Comparison of ENCODE assay signal across 27 mouse cellular contexts in the genomic region with DNA sequence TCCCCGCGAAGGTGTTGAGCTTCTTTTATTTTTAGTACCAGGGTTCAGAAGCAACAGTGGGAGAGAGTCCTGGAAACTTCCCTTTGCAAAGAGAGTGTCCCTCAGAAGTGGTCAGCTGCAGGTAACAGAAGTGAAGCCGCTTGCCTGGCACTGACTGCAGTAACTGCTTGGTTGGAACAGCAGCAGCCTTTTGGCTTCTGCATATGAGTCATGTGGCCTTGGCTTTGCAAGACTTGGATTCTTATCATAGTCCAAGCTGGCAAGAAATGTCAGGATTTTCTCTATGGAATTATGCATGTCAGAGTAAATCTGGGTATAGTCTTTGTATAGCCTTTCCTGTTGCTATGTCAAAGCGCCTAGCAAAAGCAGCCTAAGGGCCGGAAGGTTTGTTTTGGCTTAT. TPM values are rescaled to one million over a fixed set of nuclear protein-coding genes. Genes with fewer than 3 reads are reported as not detected.
DNase-seq lines count a peak whose midpoint lies in the region; ATAC-seq and TF ChIP-seq lines count a peak whose summit lies in the region.
"Had no signal": no experiment of that assay in that cellular context is flagged by ENCODE, and none has a peak within 500 bp of the region (broad histone marks: within the 10 kb centered on the region; RNA-seq: fewer than 3 reads in every experiment).

No protein-coding gene starts in this region.

- no peak overlapping the region for H3K4me2 ChIP-seq in forebrain, embryonic 12.5 days
- H3K4me2 ChIP-seq: embryonic facial prominence, embryonic 13.5 days; forebrain, embryonic 13.5 days; hindbrain, embryonic 12.5 days had no signal

- TF ChIP-seq CTCF in Patski (IDR thresholded peaks at IDR 0.05): no peak

- no peaks in the 10 kb centered on the region for H3K27me3 ChIP-seq in Patski
- peaks cover 27% of the 10 kb centered on the region for H3K27me3 ChIP-seq in forebrain, embryonic 12.5 days

- CTCF ChIA-PET in Patski (lab: Charles Lee): interaction anchor here (1.1 to 1.2 kb wide), 2 partner anchors 27 to 224 kb away, joined by 3 read pairs; no protein-coding TSS in a partner anchor

- POLR2A ChIA-PET in Patski (lab: Charles Lee): no interaction called here

- H3K4me1 ChIP-seq in forebrain, embryonic 12.5 days: peaks cover 13% of the 10 kb centered on the region

- H3K9ac ChIP-seq in forebrain, embryonic 12.5 days: no peak overlapping the region
- H3K9ac ChIP-seq: embryonic facial prominence, embryonic 13.5 days; forebrain, embryonic 13.5 days; forebrain, postnatal 0 days; hindbrain, embryonic 12.5 days had no signal

- WGBS in forebrain, embryonic 12.5 days: 85% methylated on average over 5 of the region's 5 CpGs

- no peak overlapping the region for H3K4me3 ChIP-seq in forebrain, embryonic 12.5 days (replicated peaks)
- H3K4me3 ChIP-seq: embryonic facial prominence, embryonic 13.5 days; forebrain, embryonic 13.5 days; gastrocnemius, adult 2 months; heart, embryonic 10.5 days; hindbrain, embryonic 12.5 days had no signal

- H3K36me3 ChIP-seq in forebrain, embryonic 12.5 days (replicated peaks): no peaks in the 10 kb centered on the region
- H3K36me3 ChIP-seq: embryonic facial prominence, embryonic 13.5 days; G1E; heart, embryonic 10.5 days; hindbrain, embryonic 12.5 days had no signal

- peak; percentile 64 for ATAC-seq in Patski
- ATAC-seq in forebrain, embryonic 12.5 days (ENCODE audit: low FRiP score): no peak
- ATAC-seq: activated CD4-positive, CD25-positive, alpha-beta regulatory T cell, adult 4 months; CD4-positive, CD25-positive, alpha-beta regulatory T cell, adult 4 months; forebrain, embryonic 13.5 days; forebrain, postnatal 0 days; hindbrain, embryonic 16.5 days; inflammation-experienced regulatory T-cells, adult 6 months; intestine, postnatal 0 days had no signal

- in situ Hi-C loops in Patski (cut with MboI; ENCODE audit: low pct_unique_long_range_greater_than_20kb): no loop called here

- no peak overlapping the region for H3K27ac ChIP-seq in forebrain, embryonic 12.5 days
- H3K27ac ChIP-seq: embryonic facial prominence, embryonic 13.5 days; forebrain, embryonic 13.5 days; gastrocnemius, adult 2 months; heart, embryonic 10.5 days; hindbrain, embryonic 12.5 days had no signal

- no peaks in the 10 kb centered on the region for H3K9me3 ChIP-seq in forebrain, embryonic 12.5 days
- H3K9me3 ChIP-seq: embryonic facial prominence, embryonic 13.5 days; forebrain, embryonic 13.5 days; G1E; heart, embryonic 10.5 days; hindbrain, embryonic 12.5 days had no signal

- intact Hi-C loops in heart, postnatal 14 days (cut with DNase I): no loop called here

- peak; percentile 54 for DNase-seq in heart, adult 11 months
- no peak for DNase-seq in heart, postnatal 4 days
- no peak for DNase-seq in Patski (ENCODE audit: low read depth, low spot score)
- DNase-seq in adrenal gland, adult 8-10 months: peak; percentile 43
- DNase-seq in adrenal gland, postnatal 36 days: peak; percentile 60 to 68
- no peak for DNase-seq in heart, postnatal 14 days
- DNase-seq: B cell, adult 2 months; cerebellum, adult 18-20 months; cerebellum, postnatal 36 days; forebrain, postnatal 0 days; gastrocnemius, adult 2 months; gastrocnemius, postnatal 36 days; heart, adult 18-20 months; heart, postnatal 36 days; kidney, adult 8-10 months had no signal

RNA-seq across cellular contexts. Expression of a gene that starts 4.1 kb away (rescaled TPM):
- not detected for total RNA-seq in heart, postnatal 4 days (2021)
- not detected for polyA plus RNA-seq in Patski (2021)
- total RNA-seq in adrenal gland, adult 8-10 months (2022): not detected
- not detected for total RNA-seq in adrenal gland, postnatal 36 days (2021)
- polyA plus RNA-seq in forebrain, embryonic 12.5 days (2016; fragmentation: Nextera tagmentation; extraction: Ambion mirVana): 0.08 TPM in 2 replicates
- not detected for total RNA-seq in heart, postnatal 14 days (2021)
- total RNA-seq: G1E; gastrocnemius, adult 2 months; gastrocnemius, postnatal 36 days; heart, adult 18-20 months; heart, postnatal 36 days had no signal
- polyA plus RNA-seq: CD4-positive, CD25-positive, alpha-beta regulatory T cell, adult 4 months; G1E; heart, embryonic 10.5 days; heart, embryonic 14.5 days; hindbrain, embryonic 12.5 days; inflammation-experienced regulatory T-cells, adult 6 months had no signal

Comparison
In these comparisons a context has a peak if more than half of its experiments do, and no peak if none do; other contexts are left out.
1. DNase-seq: peak in heart, adult 11 months (single experiment), adrenal gland, adult 8-10 months (single experiment) and adrenal gland, postnatal 36 days (2 of 2); none in heart, postnatal 4 days (single experiment), Patski (single experiment) and heart, postnatal 14 days (0 of 2).